Mouse (Mus musculus): ENCODE results near the gene Heatr6.

Gene Heatr6

GRCm38 (mm10) chr11:83799871-83800430 lies 46.5 kb downstream of the Heatr6 start:
- CTCF ChIA-PET: no interaction called here

GRCm38 (mm10) chr11:83802166-83802565 lies 48.7 kb downstream of the Heatr6 start:
- CTCF ChIA-PET: interaction anchor here (0.6 to 0.7 kb wide), 2 partner anchors 99 to 312 kb away, joined by 4 to 14 read pairs; no protein-coding TSS in a partner anchor

GRCm38 (mm10) chr11:83802581-83802980 lies 49.1 kb downstream of the Heatr6 start:
- CTCF ChIA-PET: no interaction called here

GRCm38 (mm10) chr11:83810441-83810840 lies 56.9 kb downstream of the Heatr6 start:
- CTCF ChIA-PET: interaction anchor here (0.7 kb wide), 1 partner anchor 221 kb away, joined by 17 read pairs; no protein-coding TSS in a partner anchor

GRCm38 (mm10) chr11:83815191-83815590 lies 61.7 kb downstream of the Heatr6 start:
- CTCF ChIA-PET: no interaction called here

GRCm38 (mm10) chr11:83815628-83816027 lies 62.1 kb downstream of the Heatr6 start:
- CTCF ChIA-PET: no interaction called here

GRCm38 (mm10) chr11:83817048-83817447 lies 63.6 kb downstream of the Heatr6 start:
- CTCF ChIA-PET: no interaction called here

GRCm38 (mm10) chr11:83817994-83818393 lies 64.5 kb downstream of the Heatr6 start:
- CTCF ChIA-PET: no interaction called here

- CTCF ChIA-PET: no interaction called here
Observed at GRCm38 (mm10) chr11:83818591-83819127, 65.2 kb downstream of the Heatr6 start.

GRCm38 (mm10) chr11:83819806-83820483 lies 66.4 kb downstream of the Heatr6 start:
- CTCF ChIA-PET: no interaction called here

GRCm38 (mm10) chr11:83826142-83826541 lies 72.6 kb downstream of the Heatr6 start:
- CTCF ChIA-PET: interaction anchor here (0.5 kb wide), 1 partner anchor 275 kb away, joined by 5 read pairs; no protein-coding TSS in a partner anchor

GRCm38 (mm10) chr11:83828553-83829142 lies 75.2 kb downstream of the Heatr6 start:
- CTCF ChIA-PET: interaction anchor here (0.7 kb wide), 1 partner anchor 48 kb away, joined by 5 read pairs; no protein-coding TSS in a partner anchor

- CTCF ChIA-PET: interaction anchor here (0.7 kb wide), 1 partner anchor 105 kb away, joined by 14 read pairs; no protein-coding TSS in a partner anchor
Observed at GRCm38 (mm10) chr11:83832389-83832788, 78.9 kb downstream of the Heatr6 start.

Measured in spleen, embryonic (tissue).